Mouse (Mus musculus) MEL (cell line): ENCODE data around the gene Gm42674. TPM values are rescaled to one million over a fixed set of nuclear protein-coding genes. Genes with fewer than 3 reads are reported as not detected.

Experiments
- DNase-seq: peaks from one replicate; pipeline ENCODE4 v3.0.0; 2011; ENCODE audit warnings: low read depth, low spot score
- H3K27ac ChIP-seq: 2 replicates; pipeline ENCODE4 v1.5.1; 2012; ENCODE audit warnings: low read depth, mild to moderate bottlenecking, control low read depth, low read length, moderate library complexity; ENCODE audit not compliant: control insufficient read depth
- H3K27me3 ChIP-seq, 2 experiments: fragments of 150-350 bp in 1 of 2; sonication (generic) in 1 of 2; 2 replicates each; pipeline ENCODE4 v1.6.1; 2012; ENCODE audit warnings: low read length in 2 of 2, mild to moderate bottlenecking in 2 of 2, improper control_type of control experiment in 1 of 2, moderate library complexity in 1 of 2; ENCODE audit not compliant: insufficient read depth in 2 of 2, control insufficient read depth in 1 of 2
- H3K36me3 ChIP-seq, 2 experiments: 2 replicates each; pipeline ENCODE4 v1.6.1; 2012 to 2014; ENCODE audit warnings: low read length in 2 of 2, improper control_type of control experiment in 1 of 2, inconsistent platforms in 1 of 2, mild to moderate bottlenecking in 1 of 2; ENCODE audit not compliant: insufficient read depth in 2 of 2, control insufficient read depth in 1 of 2
- H3K4me1 ChIP-seq, 2 experiments: fragments of 150-350 bp in 1 of 2; sonication (generic) in 1 of 2; 2 replicates each; pipeline ENCODE4 v1.6.1; 2012; ENCODE audit warnings: low read length in 2 of 2, improper control_type of control experiment in 1 of 2, mild to moderate bottlenecking in 1 of 2; ENCODE audit not compliant: insufficient read depth in 2 of 2, control insufficient read depth in 1 of 2
- H3K4me3 ChIP-seq, 2 experiments: fragments of 150-350 bp in 1 of 2; sonication (generic) in 1 of 2; 2 replicates each; pipeline ENCODE4 v1.5.1; 2012; ENCODE audit warnings: low read depth in 2 of 2, low read length in 2 of 2, mild to moderate bottlenecking in 2 of 2, moderate library complexity in 2 of 2, control low read depth in 1 of 2, improper control_type of control experiment in 1 of 2; ENCODE audit not compliant: control insufficient read depth in 1 of 2, insufficient read depth in 1 of 2
- H3K79me2 ChIP-seq: 2 replicates; pipeline ENCODE4 v1.6.1; 2012; ENCODE audit warnings: mild to moderate bottlenecking, low read length, moderate library complexity; ENCODE audit not compliant: control insufficient read depth, poor library complexity, insufficient read depth
- H3K9ac ChIP-seq: 2 replicates; pipeline ENCODE4 v1.6.1; 2012; ENCODE audit warnings: low read depth, mild to moderate bottlenecking, control low read depth, low read length, moderate library complexity; ENCODE audit not compliant: control insufficient read depth, poor library complexity, severe bottlenecking
- H3K9me3 ChIP-seq: fragments of 150-350 bp; sonication (generic); replicated peaks from 2 replicates; pipeline ENCODE4 v1.6.1; 2012; ENCODE audit warnings: mild to moderate bottlenecking, low read length, improper control_type of control experiment, moderate library complexity; ENCODE audit not compliant: insufficient read depth
- CHD1 ChIP-seq: IDR thresholded peaks from 2 replicates; pipeline ENCODE4 v1.6.1; 2012; ENCODE audit warnings: low read depth, mild to moderate bottlenecking, inconsistent platforms, low read length, improper control_type of control experiment
- CTCF ChIP-seq, 3 experiments: IDR thresholded peaks in 2 of 3; conservative IDR thresholded peaks in 1 of 3; 2 replicates each; pipeline ENCODE4 v1.5.1; 2011 to 2012; ENCODE audit warnings: low read length in 3 of 3, low read depth in 2 of 3, mild to moderate bottlenecking in 2 of 3, improper control_type of control experiment in 1 of 3, inconsistent platforms in 1 of 3, mixed read lengths in 1 of 3, moderate library complexity in 1 of 3; ENCODE audit not compliant: control insufficient read depth in 1 of 3, insufficient read depth in 1 of 3, poor library complexity in 1 of 3, severe bottlenecking in 1 of 3
- E2F4 ChIP-seq: IDR thresholded peaks from 2 replicates; pipeline ENCODE4 v1.6.1; 2011; ENCODE audit warnings: low read depth, low read length, improper control_type of control experiment, borderline replicate concordance
- EP300 ChIP-seq, 2 experiments: IDR thresholded peaks; 2 replicates each; pipeline ENCODE4 v1.6.1; 2011; ENCODE audit warnings: improper control_type of control experiment in 2 of 2, low read length in 2 of 2, low read depth in 1 of 2, mild to moderate bottlenecking in 1 of 2
- ETS1 ChIP-seq: IDR thresholded peaks from 2 replicates; pipeline ENCODE4 v1.6.1; 2012; ENCODE audit warnings: low read depth, mild to moderate bottlenecking, inconsistent platforms, low read length, improper control_type of control experiment, moderate library complexity
- HCFC1 ChIP-seq: IDR thresholded peaks from 2 replicates; pipeline ENCODE4 v1.6.1; 2012; ENCODE audit warnings: low read depth, mild to moderate bottlenecking, inconsistent platforms, low read length, improper control_type of control experiment, moderate library complexity
- JUND ChIP-seq: IDR thresholded peaks from 2 replicates; pipeline ENCODE4 v1.6.1; 2011; ENCODE audit warnings: low read depth, mild to moderate bottlenecking, improper control_type of control experiment, low read length
- KAT2A ChIP-seq: conservative IDR thresholded peaks from 2 replicates; pipeline ENCODE4 v1.6.1; 2012; ENCODE audit warnings: low read depth, low read length, improper control_type of control experiment, inconsistent platforms
- MAFK ChIP-seq: IDR thresholded peaks from 2 replicates; pipeline ENCODE4 v1.6.1; 2011; ENCODE audit warnings: low read depth, mild to moderate bottlenecking, low read length, improper control_type of control experiment, borderline replicate concordance
- MAZ ChIP-seq: IDR thresholded peaks from 2 replicates; pipeline ENCODE4 v1.6.1; 2012; ENCODE audit warnings: low read depth, mild to moderate bottlenecking, inconsistent platforms, low read length, improper control_type of control experiment
- MEF2A ChIP-seq: IDR thresholded peaks from 2 replicates; pipeline ENCODE4 v1.6.1; 2014; ENCODE audit warnings: low read depth, mild to moderate bottlenecking, inconsistent platforms, low read length, improper control_type of control experiment; ENCODE audit not compliant: poor library complexity, insufficient replicate concordance, severe bottlenecking; ENCODE audit errors: extremely low read depth
- MXI1 ChIP-seq: IDR thresholded peaks from 2 replicates; pipeline ENCODE4 v1.6.1; 2011; ENCODE audit warnings: mild to moderate bottlenecking, low read depth, low read length, improper control_type of control experiment
- MYB ChIP-seq: IDR thresholded peaks from 2 replicates; pipeline ENCODE4 v1.6.1; 2011; ENCODE audit warnings: mild to moderate bottlenecking, low read depth, low read length, improper control_type of control experiment
- MYC ChIP-seq: IDR thresholded peaks from 2 replicates; pipeline ENCODE4 v1.6.1; 2011; ENCODE audit warnings: low read depth, mild to moderate bottlenecking, low read length, improper control_type of control experiment, moderate library complexity
- NRF1 ChIP-seq: IDR thresholded peaks from 2 replicates; pipeline ENCODE4 v1.6.1; 2014; ENCODE audit warnings: low read depth, mild to moderate bottlenecking, inconsistent platforms, low read length, improper control_type of control experiment, moderate library complexity; ENCODE audit not compliant: poor library complexity, insufficient read depth, severe bottlenecking
- POLR2AphosphoS5 ChIP-seq: IDR thresholded peaks from 2 replicates; pipeline ENCODE4 v1.6.1; 2012; ENCODE audit warnings: low read depth, borderline replicate concordance, mild to moderate bottlenecking, inconsistent platforms, low read length, moderate library complexity, mixed read lengths
- RCOR1 ChIP-seq: IDR thresholded peaks from 2 replicates; pipeline ENCODE4 v1.6.1; 2012; ENCODE audit warnings: low read depth, mild to moderate bottlenecking, inconsistent platforms, low read length, improper control_type of control experiment
- SIN3A ChIP-seq: IDR thresholded peaks from 2 replicates; pipeline ENCODE4 v1.6.1; 2012; ENCODE audit warnings: low read length, improper control_type of control experiment, inconsistent platforms
- SMC3 ChIP-seq: IDR thresholded peaks from 2 replicates; pipeline ENCODE4 v1.6.1; 2011; ENCODE audit warnings: low read depth, low read length, improper control_type of control experiment
- TAL1 ChIP-seq: IDR thresholded peaks from 2 replicates; pipeline ENCODE4 v1.6.1; 2012; ENCODE audit warnings: mild to moderate bottlenecking, inconsistent platforms, low read length, moderate library complexity, mixed read lengths
- TBP ChIP-seq: IDR thresholded peaks from 2 replicates; pipeline ENCODE4 v1.8.0; 2011; ENCODE audit warnings: low read depth, low read length, improper control_type of control experiment
- TCF12 ChIP-seq: IDR thresholded peaks from 2 replicates; pipeline ENCODE4 v1.6.1; 2014; ENCODE audit warnings: low read depth, mild to moderate bottlenecking, inconsistent platforms, low read length, improper control_type of control experiment, moderate library complexity
- UBTF ChIP-seq: IDR thresholded peaks from 2 replicates; pipeline ENCODE4 v1.6.1; 2012; ENCODE audit warnings: low read depth, mild to moderate bottlenecking, inconsistent platforms, low read length, improper control_type of control experiment, moderate library complexity, borderline replicate concordance; ENCODE audit not compliant: insufficient read depth
- USF2 ChIP-seq, 2 experiments: IDR thresholded peaks; 2 replicates each; pipeline ENCODE4 v1.6.1; 2011 to 2012; ENCODE audit warnings: improper control_type of control experiment in 2 of 2, low read length in 2 of 2, borderline replicate concordance in 1 of 2, inconsistent platforms in 1 of 2, low read depth in 1 of 2, mild to moderate bottlenecking in 1 of 2; ENCODE audit not compliant: insufficient read depth in 1 of 2
- ZC3H11A ChIP-seq: IDR thresholded peaks from 2 replicates; pipeline ENCODE4 v1.6.1; 2012; ENCODE audit warnings: low read depth, mild to moderate bottlenecking, inconsistent platforms, low read length, improper control_type of control experiment
- ZKSCAN1 ChIP-seq: IDR thresholded peaks from 2 replicates; pipeline ENCODE4 v1.6.1; 2012; ENCODE audit warnings: low read depth, mild to moderate bottlenecking, inconsistent platforms, low read length, improper control_type of control experiment, moderate library complexity
- ZMIZ1 ChIP-seq: IDR thresholded peaks from 2 replicates; pipeline ENCODE4 v1.6.1; 2012; ENCODE audit warnings: low read depth, mild to moderate bottlenecking, inconsistent platforms, low read length, improper control_type of control experiment, moderate library complexity
- ZNF384 ChIP-seq: IDR thresholded peaks from 2 replicates; pipeline ENCODE4 v1.6.1; 2012; ENCODE audit warnings: low read depth, mild to moderate bottlenecking, inconsistent platforms, low read length, improper control_type of control experiment
- polyA plus RNA-seq, 2 experiments: library from polyadenylated mRNA; stranded (reverse) in 1 of 2; unstranded in 1 of 2; fragments of >175 nt in 1 of 2; fragments of >200 nt in 1 of 2; gene quantifications; 2 replicates each; pipeline versions ENCODE4 v1.2.1 to v1.2.4; 2012; ENCODE audit warnings: low replicate concordance in 2 of 2, low read depth in 1 of 2; ENCODE audit not compliant: insufficient read length in 2 of 2, insufficient read depth in 1 of 2, missing spikeins in 1 of 2
- total RNA-seq: library from RNA; depleted of rRNA; stranded (reverse); fragments of 300-350 nt; gene quantifications from 2 replicates; pipeline ENCODE4 v1.2.3, GENCODE M21; 2012

The Gm42674 gene
- total and polyA plus RNA-seq, 3 experiments = not detected

DNA sequence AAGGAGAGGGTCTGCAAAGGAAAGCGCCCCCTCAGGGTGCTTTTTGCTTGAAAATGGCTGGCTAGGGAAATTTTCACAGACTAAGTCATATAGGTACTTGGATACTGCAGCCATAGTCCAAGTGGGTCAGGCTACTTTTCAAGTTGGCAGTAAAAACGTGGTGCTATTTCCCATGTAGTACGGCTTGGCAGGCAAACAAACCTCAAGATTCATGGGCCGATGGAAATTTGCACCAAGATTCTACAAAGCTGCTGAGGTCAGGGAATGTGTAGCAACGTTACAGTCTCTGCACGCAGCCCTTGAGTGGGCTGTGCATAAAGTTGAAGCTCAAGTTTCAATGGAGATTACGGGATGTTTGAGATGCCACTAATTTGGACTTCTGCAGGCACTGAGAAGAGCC lies 22.3 kb upstream of the Gm42674 start:
- no peak overlapping the region for H3K9ac ChIP-seq
- no peaks in the 10 kb centered on the region for H3K9me3 ChIP-seq
- TF ChIP-seq USF2 (IDR thresholded peaks at IDR 0.05; ENCODE audit: borderline replicate concordance in 1 of 2, insufficient read depth in 1 of 2, low read depth in 1 of 2, low read length in 2 of 2) (no peak), TBP (no peak), POLR2AphosphoS5 (no peak), MXI1 (no peak), EP300 (IDR thresholded peaks at IDR 0.05; ENCODE audit: low read depth in 1 of 2, low read length in 2 of 2) (no peak), ZNF384 (no peak), MYB (no peak), HCFC1 (no peak), NRF1 (no peak), JUND (no peak), CHD1 (no peak), ZKSCAN1 (no peak), RCOR1 (no peak), MAZ (no peak), ZMIZ1 (no peak), ZC3H11A (no peak), MEF2A (no peak), KAT2A (no peak)
- H3K4me3 ChIP-seq = no peak overlapping the region
- no peak for DNase-seq
- H3K79me2 ChIP-seq = no peaks in the 10 kb centered on the region
- peaks cover 17 to 23% of the 10 kb centered on the region in 2 experiments for H3K27me3 ChIP-seq
- no peaks in the 10 kb centered on the region for H3K36me3 ChIP-seq
- no peak overlapping the region for H3K27ac ChIP-seq
- no peaks in the 10 kb centered on the region for H3K4me1 ChIP-seq

DNA sequence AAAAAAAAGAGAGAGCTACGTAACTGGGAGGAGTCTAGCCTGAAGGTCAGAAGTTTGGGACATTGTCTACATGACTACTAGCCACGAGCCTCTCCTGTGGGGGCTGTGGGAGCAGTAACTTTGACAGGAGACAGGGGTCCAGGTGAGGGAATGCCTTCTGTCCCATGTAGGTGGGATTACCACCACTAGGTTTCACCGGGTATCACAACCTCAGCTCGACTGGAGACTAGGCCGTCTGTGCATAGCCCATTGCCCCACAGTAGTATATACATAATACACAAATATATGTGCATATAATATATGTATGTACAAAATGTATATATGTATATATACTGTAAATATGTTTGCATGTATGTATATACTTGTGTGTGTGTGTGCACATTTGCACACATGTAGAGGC lies 20.6 kb upstream of the Gm42674 start:
- Histone ChIP-seq H3K4me1 (peaks cover 0 to 7% of the 10 kb centered on the region in 2 experiments; a peak in 2 of 4 replicates), H3K4me3 (no peak overlapping the region)
- TF ChIP-seq SMC3 (no peak), CTCF (IDR thresholded peaks at IDR 0.05 in 2 of 3, conservative IDR thresholded peaks at IDR 0.05 in 1 of 3; ENCODE audit: control insufficient read depth in 1 of 3, insufficient read depth in 1 of 3, low read depth in 2 of 3, low read length in 3 of 3, poor library complexity in 1 of 3, severe bottlenecking in 1 of 3) (no peak), HCFC1 (no peak), UBTF (no peak), SIN3A (no peak), TAL1 (no peak), MAFK (no peak), TCF12 (no peak), MYB (no peak), ZC3H11A (no peak), E2F4 (no peak), EP300 (IDR thresholded peaks at IDR 0.05; ENCODE audit: low read depth in 1 of 2, low read length in 2 of 2) (no peak), MYC (no peak), KAT2A (no peak), ETS1 (no peak)

More for the DNA sequence above, 20.6 kb upstream of the Gm42674 start:
- H3K36me3 ChIP-seq = peaks cover 0 to under 1% of the 10 kb centered on the region in 2 experiments; a peak in 1 of 4 replicates
- H3K9ac ChIP-seq = no peak overlapping the region
- peaks cover 12 to 14% of the 10 kb centered on the region in 2 experiments for H3K27me3 ChIP-seq
- no peaks in the 10 kb centered on the region for H3K79me2 ChIP-seq
- no peaks in the 10 kb centered on the region for H3K9me3 ChIP-seq
- DNase-seq = no peak
- H3K27ac ChIP-seq = no peak overlapping the region
